Mouse (Mus musculus) myocyte (in vitro differentiated cells): ENCODE data around the gene Fam228a. TPM values are rescaled to one million over a fixed set of nuclear protein-coding genes. Genes with fewer than 3 reads are reported as not detected.
"Not testable (repeated sequence)": the region's sequence is repeated elsewhere in the genome, so short reads cannot be mapped to it uniquely, and the experiment has no call there.

ENCODE experiments used
- H3K27me3 ChIP-seq: one replicate; pipeline ENCODE4 v1.6.1; 2011; ENCODE audit not compliant: control insufficient read depth, insufficient read depth, insufficient read length
- H3K36me3 ChIP-seq: one replicate; pipeline ENCODE4 v1.6.1; 2011; ENCODE audit not compliant: control insufficient read depth, insufficient read depth
- H3K4me2 ChIP-seq: one replicate; pipeline ENCODE4 v1.6.1; 2011; ENCODE audit warnings: low read depth, control low read depth
- H3K4me3 ChIP-seq: one replicate; pipeline ENCODE4 v1.5.1; 2011; ENCODE audit warnings: mild to moderate bottlenecking, control low read depth, moderate library complexity
- H3K79me2 ChIP-seq: one replicate; pipeline ENCODE4 v1.6.1; 2011; ENCODE audit not compliant: control insufficient read depth, insufficient read depth
- H3ac ChIP-seq: one replicate; pipeline ENCODE4 v1.6.1; 2011; ENCODE audit not compliant: control insufficient read depth, insufficient read length
- CEBPB ChIP-seq: IDR thresholded peaks from 2 replicates; pipeline ENCODE4 v1.6.1; 2011; ENCODE audit warnings: mild to moderate bottlenecking, moderate library complexity; ENCODE audit not compliant: poor library complexity, insufficient read depth, severe bottlenecking
- E2F4 ChIP-seq: IDR thresholded peaks from one replicate; pipeline ENCODE4 v1.6.1; 2011; ENCODE audit warnings: mild to moderate bottlenecking, control low read depth, moderate library complexity; ENCODE audit not compliant: insufficient read depth
- MAX ChIP-seq: IDR thresholded peaks from one replicate; pipeline ENCODE4 v1.6.1; 2011; ENCODE audit warnings: low read depth, mild to moderate bottlenecking, control low read depth
- MYOD1 ChIP-seq, 3 experiments: IDR thresholded peaks; one replicate each; pipeline ENCODE4 v1.6.1; 2011; ENCODE audit warnings: control low read depth in 2 of 3, low read depth in 2 of 3, mild to moderate bottlenecking in 2 of 3, moderate library complexity in 1 of 3; ENCODE audit not compliant: insufficient read length in 2 of 3, control insufficient read depth in 1 of 3
- MYOG ChIP-seq, 3 experiments: IDR thresholded peaks; one replicate each; pipeline ENCODE4 v1.6.1; 2011; ENCODE audit warnings: control low read depth in 2 of 3, low read depth in 2 of 3, mild to moderate bottlenecking in 2 of 3; ENCODE audit not compliant: insufficient read length in 2 of 3, control insufficient read depth in 1 of 3, insufficient read depth in 1 of 3
- POLR2A ChIP-seq: IDR thresholded peaks from one replicate; pipeline ENCODE4 v1.6.1; 2011; ENCODE audit warnings: low read depth, mild to moderate bottlenecking, control low read depth, moderate library complexity; ENCODE audit not compliant: insufficient read length
- POLR2AphosphoS2 ChIP-seq: IDR thresholded peaks from one replicate; pipeline ENCODE4 v1.6.1; 2011; ENCODE audit warnings: low read depth, control low read depth; ENCODE audit not compliant: insufficient read length
- REST ChIP-seq: IDR thresholded peaks from one replicate; pipeline ENCODE4 v1.6.1; 2011; ENCODE audit warnings: mild to moderate bottlenecking, control low read depth, moderate library complexity; ENCODE audit not compliant: insufficient read depth, insufficient read length
- SRF ChIP-seq: IDR thresholded peaks from one replicate; pipeline ENCODE4 v1.6.1; 2011; ENCODE audit warnings: low read depth; ENCODE audit not compliant: control insufficient read depth, insufficient read length
- TCF12 ChIP-seq: IDR thresholded peaks from one replicate; pipeline ENCODE4 v1.6.1; 2011; ENCODE audit warnings: mild to moderate bottlenecking, control low read depth; ENCODE audit not compliant: poor library complexity, insufficient read depth, severe bottlenecking
- TCF3 ChIP-seq: IDR thresholded peaks from one replicate; pipeline ENCODE4 v1.6.1; 2011; ENCODE audit warnings: low read depth, control low read depth; ENCODE audit not compliant: insufficient read length
- USF1 ChIP-seq: IDR thresholded peaks from one replicate; pipeline ENCODE4 v1.6.1; 2011; ENCODE audit warnings: low read depth, mild to moderate bottlenecking, control low read depth, moderate library complexity
- polyA plus RNA-seq: library from polyadenylated mRNA; unstranded; fragments of >200 nt; fragmentation: generic; extraction: Trizol; gene quantifications from one replicate; pipeline ENCODE4 v1.2.1, GENCODE M21; 2012; ENCODE audit warnings: missing spikeins

Gene Fam228a
- not detected for polyA plus RNA-seq

GRCm38 (mm10) chr12:4738031-4738576, at the start of gene Fam228a:
Gene Fam228a, minus strand, starts transcription at chr12:4738430.
- Histone ChIP-seq H3K27me3 (peaks cover 6% of the 10 kb centered on the region), H3K79me2 (no peaks in the 10 kb centered on the region), H3K4me3 (no peak within 1 kb of the TSS), H3ac (no peak within 1 kb of the TSS), H3K36me3 (no peaks in the 10 kb centered on the region), H3K4me2 (no peak within 1 kb of the TSS)
- no peak for TF ChIP-seq POLR2A

- Histone ChIP-seq H3K36me3 (no peaks in the 10 kb centered on the region), H3K4me3 (no peak overlapping the region), H3K79me2 (no peaks in the 10 kb centered on the region), H3ac (no peak overlapping the region), H3K4me2 (no peak overlapping the region), H3K27me3 (no peaks in the 10 kb centered on the region)
- TF ChIP-seq REST: no peak
- TF ChIP-seq TCF3: no peak
- no peak for TF ChIP-seq POLR2A
- no peak for TF ChIP-seq POLR2AphosphoS2
- no peak for TF ChIP-seq MAX
- no peak for TF ChIP-seq MYOD1 (IDR thresholded peaks at IDR 0.05; ENCODE audit: control insufficient read depth in 1 of 3, insufficient read length in 2 of 3, low read depth in 2 of 3)
- no peak for TF ChIP-seq CEBPB
- TF ChIP-seq SRF: no peak
- TF ChIP-seq MYOG (IDR thresholded peaks at IDR 0.05; ENCODE audit: control insufficient read depth in 1 of 3, insufficient read depth in 1 of 3, insufficient read length in 2 of 3, low read depth in 2 of 3): no peak
- no peak for TF ChIP-seq E2F4
- no peak for TF ChIP-seq TCF12
- TF ChIP-seq USF1: no peak
Measured at GRCm38 (mm10) chr12:4784466-4784865, 46.2 kb upstream of the Fam228a start.

GRCm38 (mm10) chr12:4783598-4783997, 45.4 kb upstream of the Fam228a start:
- no peak overlapping the region for H3K4me3 ChIP-seq
- H3K36me3 ChIP-seq: no peaks in the 10 kb centered on the region
- H3ac ChIP-seq: no peak overlapping the region
- H3K27me3 ChIP-seq: no peaks in the 10 kb centered on the region
- H3K79me2 ChIP-seq: no peaks in the 10 kb centered on the region
- H3K4me2 ChIP-seq: no peak overlapping the region
- TF ChIP-seq TCF3: no peak

GRCm38 (mm10) chr12:4781725-4782404, 43.6 kb upstream of the Fam228a start:
- H3K4me3 ChIP-seq, H3K79me2 ChIP-seq, H3K36me3 ChIP-seq, H3ac ChIP-seq, H3K27me3 ChIP-seq, H3K4me2 ChIP-seq: not testable (repeated sequence)
- TF ChIP-seq MYOD1 (IDR thresholded peaks at IDR 0.05; ENCODE audit: control insufficient read depth in 1 of 3, insufficient read length in 2 of 3, low read depth in 2 of 3): peak in 2 of 3 experiments; percentile 2 to 38

GRCm38 (mm10) chr12:4781270-4781669, 43.0 kb upstream of the Fam228a start:
- no peak overlapping the region for H3ac ChIP-seq
- H3K4me3 ChIP-seq: no peak overlapping the region
- no peaks in the 10 kb centered on the region for H3K79me2 ChIP-seq
- no peak for TF ChIP-seq CEBPB
- TF ChIP-seq POLR2AphosphoS2: no peak
- no peak for TF ChIP-seq REST
- no peak for TF ChIP-seq E2F4
- no peak for TF ChIP-seq SRF
- no peak for TF ChIP-seq MYOG (IDR thresholded peaks at IDR 0.05; ENCODE audit: control insufficient read depth in 1 of 3, insufficient read depth in 1 of 3, insufficient read length in 2 of 3, low read depth in 2 of 3)
- TF ChIP-seq POLR2A: no peak
- TF ChIP-seq MYOD1 (IDR thresholded peaks at IDR 0.05; ENCODE audit: control insufficient read depth in 1 of 3, insufficient read length in 2 of 3, low read depth in 2 of 3): no peak
- no peak for TF ChIP-seq USF1
- TF ChIP-seq TCF3: no peak
- no peak for TF ChIP-seq TCF12
- no peak for TF ChIP-seq MAX
- H3K36me3 ChIP-seq: no peaks in the 10 kb centered on the region
- no peaks in the 10 kb centered on the region for H3K27me3 ChIP-seq
- H3K4me2 ChIP-seq: no peak overlapping the region
